Mouse (Mus musculus) spleen, adult 12 weeks (tissue): ENCODE measurements around the gene Cfd.

Experiments used
- DNase-seq: peaks from one replicate; pipeline ENCODE4 v3.0.0; 2022; ENCODE audit warnings: low spot score

Cfd gene

GRCm38 (mm10) chr10:79890670-79891069, at the start of gene Cfd:
Gene Cfd (plus strand): TSS chr10:79890853.
- no peak for DNase-seq

DNA sequence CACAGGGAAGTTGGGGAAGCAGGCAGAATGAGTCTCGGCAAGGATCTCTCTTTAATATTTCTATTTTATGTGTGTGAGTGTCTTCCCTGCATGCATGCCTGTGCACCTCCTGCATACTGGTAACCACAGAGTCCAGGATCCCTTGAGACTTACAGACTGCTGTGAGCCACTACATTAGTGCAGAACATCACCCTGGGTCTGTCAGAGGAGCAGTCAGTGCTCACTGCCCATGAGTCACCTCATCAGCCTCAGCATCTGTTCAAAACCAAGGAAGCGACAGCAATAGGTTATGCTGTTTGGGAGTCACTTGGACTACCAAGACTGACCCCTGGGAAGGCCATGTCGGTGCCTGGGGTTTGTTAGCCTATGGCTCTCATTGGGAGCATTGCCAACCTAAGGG, 48.3 kb upstream of the Cfd start:
- no peak for DNase-seq

- DNase-seq = no peak
Measured at GRCm38 (mm10) chr10:79843476-79843875, 47.2 kb upstream of the Cfd start.

GRCm38 (mm10) chr10:79846553-79846952, 44.1 kb upstream of the Cfd start:
- no peak for DNase-seq

DNA sequence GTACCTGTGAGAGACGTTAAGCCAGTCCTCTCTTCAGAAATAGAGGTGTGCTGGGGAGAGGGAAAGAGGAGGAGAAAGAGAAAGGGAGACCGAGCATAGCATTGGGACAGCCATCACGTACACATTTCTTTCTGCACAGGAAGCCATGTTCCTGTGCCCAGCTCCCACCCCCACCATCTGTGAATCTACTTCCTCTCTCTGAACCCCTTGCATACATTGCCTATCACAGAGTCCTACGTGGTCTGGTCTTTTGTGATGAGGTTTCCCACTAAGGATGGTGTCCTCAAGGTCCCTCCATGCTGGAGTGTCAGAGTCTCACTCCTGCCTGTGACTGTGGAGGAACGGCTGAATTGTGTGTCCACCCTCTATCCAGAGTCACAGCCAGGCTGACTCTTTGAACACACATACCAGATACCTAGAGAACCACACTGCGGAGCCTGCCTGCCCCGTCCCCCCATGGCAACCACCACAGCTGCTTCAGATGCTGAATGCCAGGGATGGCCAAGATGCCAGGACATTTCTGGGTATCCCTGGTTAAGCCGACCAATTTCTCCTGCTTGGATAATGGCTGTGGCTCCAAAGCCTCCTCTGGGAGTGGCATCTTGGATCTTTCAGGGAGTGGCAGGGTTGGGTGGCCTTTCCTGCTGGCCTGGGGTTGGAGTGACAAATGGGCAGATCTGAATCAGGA, 40.6 kb upstream of the Cfd start:
- DNase-seq = no peak

GRCm38 (mm10) chr10:79851653-79852052, 39.0 kb upstream of the Cfd start:
- no peak for DNase-seq

GRCm38 (mm10) chr10:79852107-79852789, 38.4 kb upstream of the Cfd start:
- DNase-seq = no peak

DNA sequence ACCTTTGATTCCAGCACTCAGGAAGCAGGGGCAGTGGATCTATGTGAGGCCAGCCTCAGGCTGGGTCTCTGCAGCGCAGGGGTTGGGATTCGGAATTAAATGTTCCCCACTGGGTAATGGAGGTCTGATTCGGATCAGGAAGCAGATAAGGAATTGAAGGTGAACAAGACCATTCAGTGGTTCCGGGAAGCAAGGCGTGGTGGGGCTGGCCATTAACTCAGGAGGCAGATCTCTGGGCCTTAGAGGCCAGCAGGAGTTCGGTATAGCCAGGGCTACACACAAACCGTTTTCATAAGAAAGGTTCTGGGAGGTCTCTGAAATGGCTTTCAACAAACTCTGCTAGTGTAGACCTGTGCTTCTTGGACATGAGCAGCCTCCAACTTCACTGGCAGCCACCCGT, 37.8 kb upstream of the Cfd start:
- no peak for DNase-seq

DNA sequence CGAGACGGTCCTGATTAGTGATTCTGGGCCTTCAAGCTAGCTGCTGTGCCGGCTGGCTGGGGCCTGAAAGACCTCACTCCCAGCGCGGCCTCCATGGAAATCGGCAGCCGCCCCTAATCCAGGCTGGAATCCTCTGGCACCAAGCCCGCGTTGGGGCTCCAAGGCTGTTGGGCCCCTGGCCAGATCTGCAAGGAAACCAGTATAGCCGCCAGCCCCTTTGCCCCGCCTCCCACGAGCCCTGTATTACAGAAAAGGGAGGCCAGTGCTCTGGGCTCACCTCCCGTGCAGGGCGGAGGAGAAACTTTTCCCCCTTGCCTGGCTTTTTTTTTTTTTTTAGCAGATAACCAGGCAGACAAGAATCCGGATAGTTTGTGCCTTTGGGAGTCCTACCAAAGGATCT, 37.3 kb upstream of the Cfd start:
- peak; percentile 40 for DNase-seq

DNA sequence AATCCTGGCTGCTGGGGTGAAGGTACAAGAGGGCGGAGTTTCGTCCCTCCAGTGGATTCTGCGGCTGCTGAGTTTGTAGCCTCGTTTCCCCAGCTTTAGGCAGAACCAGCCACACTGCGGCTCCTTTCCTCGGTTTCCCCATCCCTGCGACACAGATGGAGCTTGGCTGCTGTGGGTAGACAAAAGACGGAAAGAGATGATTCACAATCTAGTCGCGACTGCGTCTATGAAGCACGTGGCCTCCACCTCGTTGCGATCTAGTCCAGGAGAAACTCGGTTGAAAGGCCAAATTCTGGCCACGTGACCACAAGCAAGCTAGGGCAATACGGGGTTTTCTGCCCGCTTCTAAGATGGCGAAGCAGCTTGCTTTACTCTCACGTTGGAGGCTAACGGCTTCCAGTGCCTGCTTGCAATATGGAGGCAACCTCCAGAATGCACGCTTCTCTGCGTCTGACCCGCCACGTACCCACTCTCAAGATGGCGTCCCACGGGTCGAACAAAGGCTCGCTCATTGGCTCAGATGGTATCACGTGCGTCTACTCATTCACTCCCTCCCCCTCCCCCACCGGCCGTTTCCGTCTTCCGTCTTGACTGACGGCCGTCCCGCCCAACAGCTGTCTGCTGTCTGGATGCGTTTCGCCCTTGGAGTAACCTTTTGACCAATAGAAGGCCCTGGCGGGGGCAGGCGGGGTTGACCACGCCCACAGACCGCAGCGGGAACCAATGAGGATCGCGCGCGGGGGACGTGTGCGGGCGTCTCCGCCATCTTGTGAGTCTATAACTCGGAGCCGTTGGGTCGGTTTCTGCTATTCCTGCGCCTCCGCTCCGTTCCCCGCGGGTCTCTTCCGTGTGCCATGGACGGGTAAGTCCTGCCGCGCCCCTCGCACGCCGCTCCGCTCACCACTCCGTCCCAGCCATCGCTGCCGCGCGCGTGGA, 36.5 kb upstream of the Cfd start, which contains the start of gene Ptbp1:
TSS of gene Ptbp1 (plus strand) at position 568 of the 936 bp plus-strand sequence.
- peak; percentile 98 for DNase-seq

GRCm38 (mm10) chr10:79854801-79855541, 35.7 kb upstream of the Cfd start:
- peak; percentile 64 for DNase-seq

DNA sequence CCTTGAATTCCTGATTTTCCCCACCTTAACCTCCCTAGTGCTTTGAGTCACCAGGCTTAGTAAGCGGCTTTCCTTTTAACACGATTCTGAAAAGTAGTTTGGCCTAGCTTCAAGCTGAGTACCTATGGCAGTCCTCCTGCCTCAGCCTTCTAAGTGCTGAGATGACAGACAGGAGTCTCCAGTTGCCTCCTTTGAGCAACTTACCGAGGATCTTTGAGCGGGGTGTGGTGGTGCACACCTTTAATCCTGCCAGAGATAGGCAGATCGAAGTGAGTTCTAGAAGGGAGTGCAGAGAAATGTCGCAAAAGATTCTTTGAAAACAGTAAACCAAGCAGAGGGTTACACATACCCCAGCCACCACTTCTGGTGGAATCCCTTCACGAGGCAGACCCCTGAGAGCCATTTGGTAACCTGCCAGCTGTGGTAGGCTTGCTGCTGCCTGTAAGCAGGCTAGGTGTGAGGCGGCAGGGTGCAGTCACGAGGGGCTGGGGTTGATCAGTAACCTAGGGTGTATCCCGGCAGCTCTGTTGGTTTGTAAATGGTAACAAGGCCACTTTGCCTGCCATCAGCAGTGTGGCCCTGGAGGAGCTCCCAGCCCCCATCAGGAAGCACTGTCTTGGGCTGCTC, 35.0 kb upstream of the Cfd start:
- peak; percentile 30 for DNase-seq

- no peak for DNase-seq
Measured at GRCm38 (mm10) chr10:79856280-79856679, 34.4 kb upstream of the Cfd start.

GRCm38 (mm10) chr10:79856704-79857451, 33.8 kb upstream of the Cfd start:
- DNase-seq = no peak

- DNase-seq = no peak
Measured at GRCm38 (mm10) chr10:79857452-79857811, 33.2 kb upstream of the Cfd start.

DNA sequence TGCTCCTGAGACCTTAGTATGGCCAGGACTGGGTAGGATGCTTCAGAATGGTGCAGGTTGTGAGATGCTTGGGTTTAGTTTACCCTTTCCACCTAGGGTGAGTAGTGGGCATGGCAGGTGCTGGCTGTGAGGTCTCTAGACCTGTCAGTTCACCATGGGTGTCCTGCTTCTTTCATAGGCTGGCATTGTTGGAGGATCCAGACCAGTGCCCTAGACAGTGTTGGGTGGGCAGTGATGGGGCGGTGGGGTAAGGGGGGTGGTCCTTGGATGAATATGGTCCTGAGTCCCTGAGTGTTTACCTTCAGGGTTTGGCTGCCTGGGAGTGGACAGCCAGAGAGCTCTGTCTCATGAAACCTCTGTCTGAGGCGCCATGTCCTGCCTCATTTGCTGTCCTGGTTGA, 32.8 kb upstream of the Cfd start:
- DNase-seq = no peak

DNA sequence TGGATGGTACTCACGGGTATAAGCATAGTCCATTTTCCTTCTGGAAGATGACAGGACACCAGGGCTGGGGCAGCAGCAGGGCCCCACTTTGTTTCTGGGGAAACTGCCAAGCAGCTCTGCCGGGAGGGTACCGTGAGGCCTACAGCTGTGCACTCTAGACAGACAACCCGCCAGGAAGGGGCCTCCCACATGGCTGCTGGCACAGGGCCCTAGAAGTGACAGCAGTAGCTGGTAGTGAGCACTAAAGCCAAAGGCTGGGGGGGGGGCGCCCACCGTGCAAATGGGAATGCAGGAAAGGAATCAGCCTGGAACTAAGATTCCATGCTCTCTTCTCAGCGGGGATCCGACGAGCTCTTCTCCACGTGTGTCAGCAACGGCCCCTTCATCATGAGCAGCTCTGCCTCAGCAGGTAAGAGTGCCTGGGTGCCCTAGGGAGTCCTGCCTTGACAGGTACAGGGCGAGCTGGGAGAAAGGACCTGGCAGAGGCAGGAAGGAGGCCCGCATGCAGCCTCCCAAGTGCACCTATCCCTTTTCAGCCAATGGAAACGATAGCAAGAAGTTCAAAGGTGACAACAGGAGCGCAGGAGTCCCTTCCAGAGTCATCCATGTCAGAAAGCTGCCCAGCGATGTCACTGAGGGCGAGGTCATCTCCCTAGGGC, 32.1 kb upstream of the Cfd start:
- DNase-seq = no peak

- DNase-seq = no peak
Measured at GRCm38 (mm10) chr10:79859116-79859515, 31.5 kb upstream of the Cfd start.

DNA sequence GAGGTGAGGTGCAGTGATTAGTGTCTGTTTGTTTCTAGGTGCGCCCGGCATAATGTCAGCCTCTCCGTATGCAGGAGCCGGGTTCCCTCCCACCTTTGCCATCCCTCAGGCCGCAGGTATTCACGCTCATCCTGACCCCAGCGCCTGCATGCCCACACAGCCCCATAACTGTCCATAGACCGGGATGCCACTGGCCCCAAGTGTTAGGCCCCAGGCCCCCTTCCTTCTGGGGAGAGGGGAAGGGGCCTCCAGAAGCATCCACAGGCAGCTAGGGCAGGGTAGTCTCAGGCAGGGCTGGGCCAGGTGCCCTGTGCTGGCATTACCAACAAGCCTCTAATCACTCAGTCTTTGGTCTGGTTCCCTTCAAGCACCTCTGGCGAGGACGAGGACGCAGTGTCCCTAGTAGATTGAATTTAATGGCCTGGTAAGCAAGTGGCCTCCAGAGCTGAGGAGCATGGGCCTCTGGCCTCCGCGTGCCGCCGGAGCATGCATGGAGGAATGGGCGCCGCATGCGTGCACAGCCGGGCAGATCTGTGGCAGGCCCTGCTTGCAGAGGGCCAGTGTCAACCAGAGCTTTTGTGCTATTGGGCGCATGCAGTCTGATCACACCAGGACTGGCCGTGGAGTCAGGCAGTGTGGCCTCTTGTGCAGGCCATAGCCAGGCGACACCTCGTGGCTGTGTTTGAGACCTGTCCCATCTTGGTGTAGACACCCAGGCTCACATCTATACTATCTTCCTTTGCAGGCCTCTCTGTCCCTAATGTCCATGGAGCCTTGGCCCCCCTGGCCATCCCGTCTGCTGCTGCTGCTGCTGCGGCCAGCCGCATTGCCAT, 30.4 kb upstream of the Cfd start:
- DNase-seq = no peak
